Mouse (Mus musculus): ENCODE results near the gene Ipo13. TPM values are rescaled to one million over a fixed set of nuclear protein-coding genes. Genes with fewer than 3 reads are reported as not detected.
A peak's percentile ranks its signal among the peaks of the same experiment; 100 is the strongest.

The Ipo13 gene
- total RNA-seq (2012; rRNA removed) (22.0 and 27.5 TPM in 2 replicates), total RNA-seq (2014; rRNA removed) (5.9 and 7.4 TPM in 2 replicates), polyA plus RNA-seq (2012; ENCODE audit: insufficient read length, low read depth) (46.5 and 54.1 TPM in 2 replicates)

GRCm38 (mm10) chr4:117914591-117915442 is at the start of gene Ipo13:
Ipo13 (minus strand) TSS chr4:117914999.
- Histone ChIP-seq H3K27me3 (replicated peaks) (no peaks in the 10 kb centered on the region), H3K79me2 (replicated peaks; ENCODE audit: control insufficient read depth, extremely low read depth, insufficient read depth, poor library complexity, severe bottlenecking) (peaks cover 12% of the 10 kb centered on the region; the same call in 1 of the 2 replicates), H3K36me3 (replicated peaks in 1 of 2; ENCODE audit: control insufficient read depth in 1 of 2, insufficient read depth in 1 of 2, low read length in 1 of 2) (peaks cover 13 to 36% of the 10 kb centered on the region in 2 experiments), H3K4me1 (ENCODE audit: control insufficient read depth in 1 of 2, insufficient read depth in 2 of 2) (peaks cover 6 to 54% of the 10 kb centered on the region in 2 experiments; a peak in 3 of 4 replicates), H3K9ac (ENCODE audit: insufficient read depth, low read depth) (peak within 1 kb of the TSS; percentile 82), H3K27ac (ENCODE audit: insufficient read depth, low read depth) (peak within 1 kb of the TSS; percentile 47; the same call in 1 of the 2 replicates), H3K4me2 (ENCODE audit: insufficient read depth, low read depth, poor library complexity, severe bottlenecking) (peak within 1 kb of the TSS; percentile 89), H3K9me3 (replicated peaks; ENCODE audit: low read length) (no peaks in the 10 kb centered on the region), H3K4me3 (replicated peaks in 1 of 3; ENCODE audit: low read depth in 2 of 3, low read length in 2 of 3, poor library complexity in 1 of 3) (peak within 1 kb of the TSS; percentile 84 to 96 (median 86))
- DNase-seq (ENCODE audit: extremely low read depth) = peak; percentile 93
- in situ Hi-C loops (cut with MboI; ENCODE audit: low pct_ligation_motif_present, low pct_unique_long_range_greater_than_20kb, low sequenced_read_pairs) (loop anchor here (10.0 kb wide), 1 partner anchor 150 kb away; no protein-coding TSS in a partner anchor), dilution Hi-C loops (cut with MboI; ENCODE audit: extremely low pct_ligation_motif_present, extremely low pct_unique_long_range_greater_than_20kb, low sequenced_read_pairs) (no loop called here)
- no peak for TF ChIP-seq CHD1 (IDR thresholded peaks at IDR 0.05; ENCODE audit: low read depth, low read length)
- TF ChIP-seq POLR2AphosphoS2 (IDR thresholded peaks at IDR 0.05; ENCODE audit: low read depth, low read length) = 0 out of 2 replicates have a peak, but pooled peaks have one; percentile 78
- TF ChIP-seq BHLHE40 (IDR thresholded peaks at IDR 0.05; ENCODE audit: low read depth, low read length) = peak; percentile 89
- TF ChIP-seq SMC3 (IDR thresholded peaks at IDR 0.05; ENCODE audit: low read depth, low read length) = no peak
- TF ChIP-seq JUN (IDR thresholded peaks at IDR 0.05; ENCODE audit: insufficient read depth, low read depth, low read length) = no peak
- TF ChIP-seq HCFC1 (IDR thresholded peaks at IDR 0.05; ENCODE audit: low read depth, low read length) = peak; percentile 98
- TF ChIP-seq TBP (conservative IDR thresholded peaks at IDR 0.05; ENCODE audit: low read depth, low read length) = peak; percentile 43; the same call in 1 of the 2 replicates
- no peak for TF ChIP-seq ZC3H11A (IDR thresholded peaks at IDR 0.05; ENCODE audit: low read depth, low read length)
- peak; percentile 49; the same call in 1 of the 2 replicates for TF ChIP-seq USF2 (conservative IDR thresholded peaks at IDR 0.05; ENCODE audit: low read depth, low read length)
- TF ChIP-seq MXI1 (IDR thresholded peaks at IDR 0.05; ENCODE audit: low read depth, low read length) = peak; percentile 99
- no peak for TF ChIP-seq PAX5 (IDR thresholded peaks at IDR 0.05; ENCODE audit: low read length)
- TF ChIP-seq GABPA (IDR thresholded peaks at IDR 0.05; ENCODE audit: insufficient replicate concordance, low read depth, low read length) = peak; percentile 52; the same call in 1 of the 2 replicates
- no peak for TF ChIP-seq ZNF384 (IDR thresholded peaks at IDR 0.05; ENCODE audit: low read depth, low read length)
- no peak for TF ChIP-seq EP300 (IDR thresholded peaks at IDR 0.05; ENCODE audit: low read length)
- peak; percentile 89 for TF ChIP-seq SIN3A (IDR thresholded peaks at IDR 0.05; ENCODE audit: low read length)
- peak; percentile 73 for TF ChIP-seq USF1 (IDR thresholded peaks at IDR 0.05; ENCODE audit: low read depth, low read length)
- TF ChIP-seq MYC (IDR thresholded peaks at IDR 0.05; ENCODE audit: low read depth, low read length) = peak; percentile 99
- TF ChIP-seq MAZ (IDR thresholded peaks at IDR 0.05; ENCODE audit: low read depth, low read length) = peak; percentile 66; the same call in 1 of the 2 replicates
- TF ChIP-seq MEF2A (IDR thresholded peaks at IDR 0.05; ENCODE audit: borderline replicate concordance, low read depth, low read length) = 0 out of 2 replicates have a peak, but pooled peaks have one; percentile 32
- TF ChIP-seq ZMIZ1 (IDR thresholded peaks at IDR 0.05; ENCODE audit: low read depth, low read length) = peak; percentile 79
- TF ChIP-seq CHD2 (IDR thresholded peaks at IDR 0.05; ENCODE audit: low read length) = no peak
- TF ChIP-seq MAFK (IDR thresholded peaks at IDR 0.05; ENCODE audit: insufficient replicate concordance, low read length) = no peak
- peak; percentile 44; the same call in 1 of the 2 replicates for TF ChIP-seq NRF1 (IDR thresholded peaks at IDR 0.05; ENCODE audit: low read depth, low read length)
- peak; percentile 100 for TF ChIP-seq MAX (IDR thresholded peaks at IDR 0.05; ENCODE audit: low read length)
- TF ChIP-seq ELF1 (IDR thresholded peaks at IDR 0.05; ENCODE audit: low read depth, low read length) = peak; percentile 90
- TF ChIP-seq TCF12 (IDR thresholded peaks at IDR 0.05; ENCODE audit: low read depth, low read length) = peak; percentile 40
- 0 out of 2 replicates have a peak, but pooled peaks have one; percentile 24 for TF ChIP-seq IRF4 (IDR thresholded peaks at IDR 0.05; ENCODE audit: low read depth, low read length)
- no peak for TF ChIP-seq ZKSCAN1 (IDR thresholded peaks at IDR 0.05; ENCODE audit: borderline replicate concordance, low read depth, low read length)
- no peak for TF ChIP-seq RAD21 (IDR thresholded peaks at IDR 0.05; ENCODE audit: low read depth, low read length)
- TF ChIP-seq NELFE (IDR thresholded peaks at IDR 0.05; ENCODE audit: low read depth, low read length) = 0 out of 2 replicates have a peak, but pooled peaks have one; percentile 69
- TF ChIP-seq RCOR1 (conservative IDR thresholded peaks at IDR 0.05; ENCODE audit: low read depth, low read length) = no peak
- TF ChIP-seq JUND (conservative IDR thresholded peaks at IDR 0.05; ENCODE audit: low read depth, low read length) = no peak
- TF ChIP-seq UBTF (IDR thresholded peaks at IDR 0.05; ENCODE audit: low read depth, low read length) = 0 out of 2 replicates have a peak, but pooled peaks have one; percentile 54
- TF ChIP-seq POLR2A (IDR thresholded peaks at IDR 0.05; ENCODE audit: low read depth, low read length) = peak; percentile 77
- no peak for TF ChIP-seq CTCF (conservative IDR thresholded peaks at IDR 0.05 in 1 of 2, IDR thresholded peaks at IDR 0.05 in 1 of 2; ENCODE audit: low read depth in 2 of 2, low read length in 2 of 2)
- TF ChIP-seq KAT2A (IDR thresholded peaks at IDR 0.05; ENCODE audit: insufficient replicate concordance, low read length) = peak; percentile 96
- no peak for TF ChIP-seq ETS1 (conservative IDR thresholded peaks at IDR 0.05; ENCODE audit: low read depth, low read length)
